Mouse (Mus musculus): ENCODE results near the gene Ptpn22.
"Not testable (repeated sequence)": the region's sequence is repeated elsewhere in the genome, so short reads cannot be mapped to it uniquely, and the experiment has no call there.

Gene Ptpn22

GRCm38 (mm10) chr3:103858881-103859801 lies at the start of gene Ptpn22:
TSS of gene Ptpn22 (plus strand) at chr3:103859795.
- in situ Hi-C loops (cut with MboI; ENCODE audit: low sequenced_read_pairs): no loop called here

GRCm38 (mm10) chr3:103809799-103810150 lies 49.8 kb upstream of the Ptpn22 start:
- in situ Hi-C loops (cut with MboI; ENCODE audit: low sequenced_read_pairs): no loop called here

GRCm38 (mm10) chr3:103810967-103811366 lies 48.6 kb upstream of the Ptpn22 start:
- in situ Hi-C loops (cut with MboI; ENCODE audit: low sequenced_read_pairs): no loop called here

GRCm38 (mm10) chr3:103827548-103827947 lies 32.0 kb upstream of the Ptpn22 start:
- in situ Hi-C loops (cut with MboI; ENCODE audit: low sequenced_read_pairs): no loop called here

- in situ Hi-C loops (cut with MboI; ENCODE audit: low sequenced_read_pairs): no loop called here
These were observed 30.6 kb upstream of the Ptpn22 start for GRCm38 (mm10) chr3:103829036-103829435.

- in situ Hi-C loops (cut with MboI; ENCODE audit: low sequenced_read_pairs): not testable (repeated sequence)
These were observed 28.9 kb upstream of the Ptpn22 start for GRCm38 (mm10) chr3:103830681-103831080.

- in situ Hi-C loops (cut with MboI; ENCODE audit: low sequenced_read_pairs): no loop called here
These were observed 28.4 kb upstream of the Ptpn22 start for GRCm38 (mm10) chr3:103831146-103831545.

GRCm38 (mm10) chr3:103832426-103832825 lies 27.2 kb upstream of the Ptpn22 start, which contains the start of gene Bcl2l15:
TSS of gene Bcl2l15 (plus strand) at chr3:103832601.
- in situ Hi-C loops (cut with MboI; ENCODE audit: low sequenced_read_pairs): no loop called here

GRCm38 (mm10) chr3:103834001-103834400 lies 25.6 kb upstream of the Ptpn22 start:
- in situ Hi-C loops (cut with MboI; ENCODE audit: low sequenced_read_pairs): no loop called here

- in situ Hi-C loops (cut with MboI; ENCODE audit: low sequenced_read_pairs): no loop called here
These were observed 24.2 kb upstream of the Ptpn22 start for GRCm38 (mm10) chr3:103835272-103835950.

- in situ Hi-C loops (cut with MboI; ENCODE audit: low sequenced_read_pairs): no loop called here
These were observed 23.7 kb upstream of the Ptpn22 start for GRCm38 (mm10) chr3:103835951-103836310.

- in situ Hi-C loops (cut with MboI; ENCODE audit: low sequenced_read_pairs): no loop called here
These were observed 23.1 kb upstream of the Ptpn22 start for GRCm38 (mm10) chr3:103836453-103836852.

GRCm38 (mm10) chr3:103839711-103840110 lies 19.9 kb upstream of the Ptpn22 start:
- in situ Hi-C loops (cut with MboI; ENCODE audit: low sequenced_read_pairs): no loop called here

- in situ Hi-C loops (cut with MboI; ENCODE audit: low sequenced_read_pairs): not testable (repeated sequence)
These were observed 19.4 kb upstream of the Ptpn22 start for GRCm38 (mm10) chr3:103840195-103840594.

- in situ Hi-C loops (cut with MboI; ENCODE audit: low sequenced_read_pairs): not testable (repeated sequence)
These were observed 18.6 kb upstream of the Ptpn22 start for GRCm38 (mm10) chr3:103840946-103841345.

GRCm38 (mm10) chr3:103850644-103851363 lies 8.8 kb upstream of the Ptpn22 start:
- in situ Hi-C loops (cut with MboI; ENCODE audit: low sequenced_read_pairs): no loop called here

- in situ Hi-C loops (cut with MboI; ENCODE audit: low sequenced_read_pairs): no loop called here
These were observed 8.1 kb upstream of the Ptpn22 start for GRCm38 (mm10) chr3:103851481-103851880.

- in situ Hi-C loops (cut with MboI; ENCODE audit: low sequenced_read_pairs): no loop called here
These were observed 7.7 kb upstream of the Ptpn22 start for GRCm38 (mm10) chr3:103851882-103852281.

GRCm38 (mm10) chr3:103852565-103853299 lies 6.9 kb upstream of the Ptpn22 start:
- in situ Hi-C loops (cut with MboI; ENCODE audit: low sequenced_read_pairs): no loop called here

- in situ Hi-C loops (cut with MboI; ENCODE audit: low sequenced_read_pairs): no loop called here
These were observed 5.8 kb upstream of the Ptpn22 start for GRCm38 (mm10) chr3:103853804-103854203.

Measured in CH12F3 (cell line).